Mouse (Mus musculus) adipocyte (in vitro differentiated cells): ENCODE measurements around the gene Slc25a10.
A peak's percentile ranks its signal among the peaks of the same experiment; 100 is the strongest.

Source experiments
- DNase-seq: peaks from one replicate; pipeline ENCODE4 v3.0.0-alpha.2; 2016; ENCODE audit warnings: low spot score

Gene Slc25a10

DNA sequence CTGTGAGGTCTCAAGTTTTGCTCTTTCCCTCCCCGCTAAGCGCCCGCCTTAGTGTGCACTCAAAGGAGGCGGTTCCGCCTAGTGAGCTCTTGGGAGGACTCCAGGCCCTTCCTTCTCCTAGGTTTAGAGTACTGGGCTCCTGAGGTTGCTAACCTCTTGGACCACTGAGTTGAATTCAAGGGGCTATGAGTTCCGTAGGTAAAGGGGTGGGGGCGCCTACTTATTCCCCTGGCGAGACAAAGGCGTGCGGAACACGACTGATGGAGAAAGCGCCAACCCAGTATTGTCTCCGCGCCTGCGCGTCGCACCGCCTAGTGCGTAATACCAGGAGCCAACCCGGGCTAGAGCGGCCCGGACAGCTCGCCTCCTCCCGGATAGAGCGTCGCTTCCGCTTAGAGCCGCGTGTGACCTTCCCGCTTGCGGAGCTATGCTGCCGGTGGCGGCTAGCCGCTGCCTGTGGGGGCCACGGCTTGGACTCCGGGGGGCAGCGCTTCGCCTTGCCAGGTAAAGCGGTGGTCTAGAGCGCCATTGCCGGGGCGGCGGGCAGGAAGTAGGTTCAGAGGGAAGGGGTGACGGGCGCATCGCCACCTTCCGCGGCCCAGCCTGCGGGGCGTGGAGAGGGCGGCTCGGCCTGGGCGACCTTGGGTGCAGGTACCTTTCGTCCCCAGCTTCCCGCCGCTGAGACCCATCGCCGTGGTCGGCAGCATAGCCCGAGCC, 7.2 kb upstream of the Slc25a10 start, which contains the start of gene Mrpl12:
Gene Mrpl12 (plus strand): TSS at position 349 of the 717 bp plus-strand sequence.
- DNase-seq = peak; percentile 95

DNA sequence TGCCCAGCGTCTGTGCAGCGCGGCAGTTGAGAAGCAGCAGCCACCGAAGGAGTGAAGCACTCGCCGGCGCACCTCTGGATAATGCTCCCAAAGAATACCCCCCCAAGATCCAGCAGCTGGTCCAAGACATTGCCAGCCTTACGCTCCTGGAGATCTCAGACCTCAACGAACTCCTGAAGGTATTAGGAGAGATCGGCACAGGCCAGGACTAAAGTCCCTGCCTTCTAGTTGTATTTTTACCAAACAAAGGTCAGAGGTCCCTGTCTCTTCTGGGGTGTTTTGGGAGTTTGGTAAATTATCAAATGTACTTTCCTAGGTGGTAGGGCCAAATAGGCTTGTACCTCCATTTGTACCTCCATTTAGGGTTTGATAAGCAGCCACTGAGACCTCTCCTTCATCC, 6.4 kb upstream of the Slc25a10 start:
- DNase-seq = no peak

- peak; percentile 33 for DNase-seq
These were observed 3.1 kb upstream of the Slc25a10 start for GRCm38 (mm10) chr11:120488516-120488915.

DNA sequence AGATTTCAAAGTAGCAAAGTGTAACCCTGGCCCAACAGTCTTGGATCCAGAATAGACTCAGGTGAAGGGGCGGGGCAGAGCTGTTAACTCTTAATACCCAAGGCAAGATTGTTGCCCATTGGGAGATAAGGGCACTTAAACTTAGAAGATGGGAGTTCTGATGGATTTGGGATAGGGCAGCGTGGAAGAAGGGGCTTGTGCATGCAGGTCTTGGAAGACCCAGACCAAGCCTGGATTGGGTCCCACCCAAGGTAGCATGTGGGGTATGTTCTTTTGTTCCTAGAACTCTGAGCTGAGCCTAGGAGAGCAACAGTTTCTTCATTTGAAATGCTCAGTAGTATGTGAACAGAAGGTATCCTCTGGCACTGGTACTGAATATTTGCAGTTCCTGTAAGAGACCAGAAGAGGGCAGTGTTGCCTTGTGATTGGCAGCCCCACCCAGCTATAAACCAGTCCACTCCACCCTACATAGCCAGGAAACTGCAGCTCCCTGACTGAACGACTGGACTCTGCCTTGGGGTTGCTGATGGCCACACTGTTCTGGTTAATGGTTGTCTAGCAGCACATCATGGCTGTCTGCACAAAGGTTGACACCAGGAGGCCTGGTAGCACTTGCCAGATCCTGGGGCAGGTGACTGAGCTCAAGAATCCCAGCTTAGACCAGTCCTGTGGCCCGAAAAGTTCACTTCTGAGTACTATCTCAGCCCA, 2.4 kb upstream of the Slc25a10 start:
- DNase-seq = peak; percentile 95

- DNase-seq = peak; percentile 77
These were observed 1.2 kb upstream of the Slc25a10 start for GRCm38 (mm10) chr11:120490291-120491046.

GRCm38 (mm10) chr11:120492024-120492877, 611 bp downstream of the Slc25a10 start:
- peak; percentile 74 for DNase-seq

- no peak for DNase-seq
These were observed 1.2 kb downstream of the Slc25a10 start for GRCm38 (mm10) chr11:120492878-120493203.

DNA sequence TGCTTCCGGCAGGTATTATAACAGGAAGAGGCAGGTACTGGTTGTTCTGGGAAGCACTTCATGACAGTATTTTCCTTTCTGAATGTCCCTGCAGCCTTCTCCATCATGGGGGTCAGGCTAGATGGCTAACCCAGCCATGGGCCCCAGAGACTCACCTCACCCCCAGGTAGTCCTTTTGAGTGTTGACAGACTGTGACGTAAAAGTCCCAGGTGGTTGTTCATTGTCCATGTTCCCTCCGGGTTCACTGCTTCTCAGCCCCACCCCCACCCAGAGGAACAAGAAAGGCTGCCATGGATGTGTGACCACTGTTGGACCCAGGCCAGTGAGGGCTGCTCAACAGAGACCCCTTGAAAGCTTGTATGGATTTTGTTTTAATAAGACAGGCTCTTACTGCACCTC, 1.7 kb downstream of the Slc25a10 start:
- no peak for DNase-seq

DNA sequence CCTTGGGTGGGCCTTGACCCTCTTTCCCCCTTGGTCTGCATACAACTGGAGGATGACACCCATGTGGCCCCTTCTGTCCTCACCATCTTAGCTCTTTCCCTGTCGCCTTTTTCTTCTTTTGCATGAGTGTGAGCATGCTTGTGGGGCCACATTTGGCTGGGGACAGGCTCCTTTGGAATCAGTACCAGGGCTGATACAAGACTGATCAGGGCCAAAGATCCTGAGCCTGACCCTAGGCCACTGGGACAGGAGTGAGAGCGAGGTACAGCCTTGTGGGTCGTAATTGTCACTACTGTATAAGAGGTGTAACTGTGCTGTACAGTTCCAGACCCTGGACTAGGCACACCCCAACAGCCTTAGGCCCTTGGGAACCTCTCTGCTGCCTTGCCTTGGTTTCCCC, 2.3 kb downstream of the Slc25a10 start:
- DNase-seq = no peak

DNA sequence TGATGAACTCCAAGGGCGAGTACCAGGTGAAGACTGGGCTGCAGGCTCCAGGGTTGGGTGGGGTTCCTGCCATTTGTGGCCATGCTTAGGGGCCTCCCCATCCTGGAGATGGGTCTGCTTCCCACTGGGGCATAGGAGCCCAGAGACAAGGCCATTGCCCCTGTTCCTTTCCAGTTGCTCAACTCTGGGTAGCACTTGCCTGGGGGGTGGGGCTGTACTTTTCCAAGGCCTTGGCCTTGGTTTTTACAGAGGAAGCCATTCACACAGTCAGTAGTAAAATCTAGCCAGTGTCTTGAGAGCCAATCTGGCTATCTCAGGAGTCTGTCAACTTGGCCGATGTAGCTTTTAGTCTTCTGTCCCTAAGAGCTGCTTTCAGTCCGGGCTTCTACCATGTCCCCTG, 5.8 kb downstream of the Slc25a10 start:
- DNase-seq = peak; percentile 84

DNA sequence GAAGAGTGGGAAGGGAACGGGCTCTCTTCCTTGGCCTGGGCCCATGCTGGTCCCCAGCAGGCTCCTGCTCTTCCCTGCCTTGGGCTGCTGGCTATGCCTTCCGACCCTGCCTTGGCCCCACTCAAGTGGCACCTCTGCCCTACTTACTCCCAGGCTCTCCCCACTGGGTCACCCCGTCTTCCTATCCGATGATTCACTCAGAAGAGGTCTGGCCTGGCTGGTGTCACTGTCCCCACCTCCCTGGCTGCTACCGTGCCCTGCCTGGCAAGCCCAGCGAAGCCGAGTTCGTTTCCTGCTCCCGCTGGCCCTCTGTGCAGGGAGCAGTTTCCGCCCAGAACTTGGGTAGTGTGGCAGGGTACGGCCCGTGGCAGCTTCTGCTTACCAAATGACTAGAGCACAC, 6.6 kb downstream of the Slc25a10 start:
- peak; percentile 84 for DNase-seq

- peak; percentile 28 for DNase-seq
These were observed 7.3 kb downstream of the Slc25a10 start for GRCm38 (mm10) chr11:120498891-120499290.

DNA sequence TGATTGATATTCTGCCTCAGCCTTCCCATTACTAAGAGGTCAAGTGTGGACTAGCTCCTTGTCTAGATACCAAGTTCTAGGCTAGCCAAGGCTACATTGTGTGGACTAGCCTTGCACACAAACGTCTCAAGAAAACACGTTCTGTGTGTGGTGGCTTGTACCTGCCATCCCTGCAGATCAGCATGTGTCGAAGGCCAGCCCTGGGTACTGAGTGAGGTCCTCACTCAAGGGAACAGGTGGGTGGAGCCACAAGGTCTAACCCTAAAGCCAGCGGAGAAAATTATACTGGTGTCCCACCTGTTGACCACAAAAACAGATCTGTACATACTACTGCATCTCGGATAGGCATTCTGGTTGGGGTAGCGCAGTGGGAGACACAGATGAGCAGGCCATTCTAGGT, 8.3 kb downstream of the Slc25a10 start:
- no peak for DNase-seq

GRCm38 (mm10) chr11:120500357-120500756, 8.7 kb downstream of the Slc25a10 start:
- DNase-seq = peak; percentile 83

- DNase-seq = peak; percentile 70
These were observed 9.4 kb downstream of the Slc25a10 start for GRCm38 (mm10) chr11:120501018-120501417.

DNA sequence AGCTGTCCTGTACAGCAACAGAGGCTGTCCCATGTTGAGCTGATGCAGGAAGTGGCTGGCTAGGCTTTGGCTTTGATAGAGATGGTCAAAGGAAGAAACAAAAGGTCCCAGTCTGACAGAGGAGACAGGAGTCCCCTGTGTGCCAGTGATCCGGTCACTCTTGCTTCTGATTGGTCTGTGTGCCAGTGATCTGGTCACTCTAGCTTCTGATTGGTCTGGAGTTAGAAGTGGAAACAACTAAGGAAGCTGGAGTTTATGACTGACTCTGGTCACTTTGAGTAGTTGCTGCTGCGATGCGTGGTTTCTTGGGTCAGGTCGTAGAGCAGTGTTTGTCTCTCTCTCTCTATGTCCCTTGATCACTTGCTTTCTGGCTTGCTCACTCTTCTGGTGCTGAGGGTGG, 10.1 kb downstream of the Slc25a10 start:
- DNase-seq = peak; percentile 56

DNA sequence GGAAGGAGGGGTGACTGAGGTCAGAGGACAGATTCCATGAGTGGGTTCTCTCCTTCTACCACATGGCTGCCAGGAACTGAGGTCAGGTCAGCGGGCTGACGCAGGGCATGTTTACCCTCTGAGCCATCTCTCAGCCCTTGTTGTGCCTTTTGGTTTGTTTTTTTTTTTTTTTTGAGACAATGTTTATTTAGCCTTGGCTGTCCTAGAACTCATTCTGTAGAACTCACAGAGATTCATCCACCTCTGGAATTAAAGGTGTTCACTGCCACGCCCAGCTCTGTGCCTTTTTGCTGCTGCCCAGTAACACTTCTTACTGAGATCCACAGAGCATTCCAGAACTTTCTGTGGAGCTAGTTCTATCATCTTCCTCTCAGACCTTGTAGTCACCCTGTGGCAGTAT, 14.0 kb downstream of the Slc25a10 start:
- DNase-seq = no peak

GRCm38 (mm10) chr11:120506899-120507298, 15.3 kb downstream of the Slc25a10 start:
- peak; percentile 37 for DNase-seq

DNA sequence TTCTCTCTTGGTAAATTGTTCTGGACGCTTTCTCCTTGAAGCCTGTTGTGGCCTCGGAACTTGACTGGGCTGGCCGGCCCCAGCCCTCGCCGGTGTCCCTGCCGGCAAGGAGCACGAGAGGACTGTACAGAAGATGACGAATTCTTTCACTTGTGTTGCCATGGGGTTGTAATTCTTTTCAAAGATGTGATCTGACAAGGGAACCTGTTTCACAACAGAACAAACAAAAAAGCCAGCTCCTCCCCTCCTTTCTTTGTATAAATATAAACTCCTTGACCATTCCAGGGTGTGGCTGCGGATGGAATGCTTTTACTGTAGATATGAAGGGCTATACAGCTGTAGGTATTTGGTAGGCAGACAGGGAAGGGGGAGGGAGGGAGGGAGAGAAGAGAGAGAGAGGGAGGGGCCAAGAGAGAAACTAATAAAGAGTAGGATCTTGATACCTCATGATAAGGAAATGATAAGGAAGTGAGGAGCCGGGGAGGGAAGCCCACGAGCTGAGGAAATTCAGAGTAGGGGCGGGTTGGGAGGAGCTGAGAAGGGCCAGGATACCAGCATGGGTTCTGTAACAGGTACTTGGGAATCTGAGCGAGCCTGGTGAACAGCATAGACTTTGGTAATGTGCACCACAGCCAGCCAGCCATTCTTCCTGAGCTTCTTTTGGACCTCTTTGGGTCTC, 16.1 kb downstream of the Slc25a10 start:
- no peak for DNase-seq

DNA sequence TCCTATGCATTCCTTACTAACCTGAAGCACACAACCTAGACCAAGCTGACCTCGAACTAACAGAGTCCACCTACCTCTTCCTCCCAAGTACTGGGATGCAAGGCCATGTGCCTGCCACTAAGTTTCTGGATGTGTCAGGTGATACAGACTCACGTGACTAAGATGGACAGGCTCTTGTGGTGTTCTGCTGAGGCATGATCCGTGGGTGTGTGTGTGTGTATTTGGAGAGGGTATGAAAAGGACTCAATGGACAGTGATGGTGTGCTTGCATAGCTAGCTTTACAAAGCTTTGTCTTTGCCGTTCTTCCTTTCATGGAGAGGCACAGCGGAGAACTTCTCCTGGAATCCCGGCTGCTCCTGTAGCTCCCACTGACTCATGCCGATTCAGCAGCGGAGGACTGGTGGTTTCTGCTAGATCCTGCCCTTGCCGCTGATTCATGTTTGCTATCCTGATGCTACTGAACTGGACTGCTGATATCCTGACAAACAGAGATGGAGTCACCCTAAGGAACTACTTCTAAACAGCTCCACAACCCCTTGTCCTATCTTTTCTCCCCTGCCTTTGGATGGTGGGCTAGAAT, 16.7 kb downstream of the Slc25a10 start:
- DNase-seq = no peak

GRCm38 (mm10) chr11:120509940-120510339, 18.3 kb downstream of the Slc25a10 start:
- no peak for DNase-seq
